Mouse (Mus musculus) cortical plate, adult 2 months (tissue): Measurements from ENCODE around the gene Hvcn1.

ENCODE experiments used
- CTCF ChIP-seq: fragments of 200-500 bp; IDR thresholded peaks from 2 replicates; pipeline ENCODE4 v1.5.1; 2011; ENCODE audit warnings: mild to moderate bottlenecking, control low read depth, low read length; ENCODE audit not compliant: insufficient read depth; ENCODE audit errors: extremely low read depth
- POLR2A ChIP-seq: fragments of 200-500 bp; IDR thresholded peaks from 2 replicates; pipeline ENCODE4 v1.6.1; 2011; ENCODE audit warnings: mild to moderate bottlenecking, low read length, control low read depth; ENCODE audit not compliant: insufficient read depth; ENCODE audit errors: extremely low read depth

DNA sequence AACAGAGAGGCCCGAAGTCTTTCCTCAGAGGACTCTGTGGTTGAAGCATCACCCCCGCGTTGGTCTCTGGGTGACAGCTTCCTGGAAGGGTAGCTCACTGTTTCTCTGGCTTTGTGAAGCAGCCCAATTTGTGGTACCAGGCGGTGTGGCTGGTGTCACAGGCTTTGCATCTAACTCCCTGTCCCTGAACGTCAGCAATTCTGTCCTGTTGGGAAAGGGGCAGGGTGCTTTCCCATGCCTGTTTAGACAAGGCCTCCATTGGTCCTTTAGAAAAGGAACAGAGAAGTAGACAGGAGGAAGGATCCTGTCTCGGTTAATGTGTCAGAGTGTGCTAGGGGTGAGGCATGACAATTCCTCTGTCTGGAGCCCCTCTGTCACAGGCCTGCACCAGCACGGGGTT is 12.3 kb downstream of the Hvcn1 start:
- TF ChIP-seq CTCF (no peak), POLR2A (no peak)
